Mouse (Mus musculus) G1E (cell line): ENCODE data around the gene Cryba4. TPM values are rescaled to one million over a fixed set of nuclear protein-coding genes. Genes with fewer than 3 reads are reported as not detected.
A peak's percentile ranks its signal among the peaks of the same experiment; 100 is the strongest.

Source experiments
- ATAC-seq: 2 replicates; pipeline ENCODE4 v1.8.0; 2016; ENCODE audit warnings: mild to moderate bottlenecking; ENCODE audit not compliant: insufficient number of reproducible peaks, poor library complexity, low FRiP score, severe bottlenecking; ENCODE audit errors: extremely low read depth
- DNase-seq: peaks from one replicate; pipeline ENCODE4 v3.0.0; 2012; ENCODE audit warnings: low spot score
- H3K27me3 ChIP-seq: 2 replicates; pipeline ENCODE4 v1.6.1; 2012; ENCODE audit warnings: mild to moderate bottlenecking, low read length, inconsistent platforms; ENCODE audit not compliant: insufficient read depth
- H3K36me3 ChIP-seq: replicated peaks from 2 replicates; pipeline ENCODE3; 2012; ENCODE audit warnings: mild to moderate bottlenecking, inconsistent platforms
- H3K4me1 ChIP-seq: 2 replicates; pipeline ENCODE4 v1.6.1; 2012; ENCODE audit warnings: low read depth, low read length, inconsistent platforms, mixed read lengths; ENCODE audit not compliant: insufficient read depth
- H3K4me3 ChIP-seq: 2 replicates; pipeline ENCODE4 v1.5.1; 2012; ENCODE audit warnings: low read depth, mild to moderate bottlenecking, inconsistent platforms, low read length, moderate library complexity, mixed read lengths
- H3K9me3 ChIP-seq: replicated peaks from 2 replicates; pipeline ENCODE4 v1.6.1; 2012; ENCODE audit warnings: inconsistent platforms
- CTCF ChIP-seq: IDR thresholded peaks from 2 replicates; pipeline ENCODE4 v1.5.1; 2012; ENCODE audit warnings: low read depth, low read length, inconsistent platforms, mixed read lengths
- GATA1 ChIP-seq: IDR thresholded peaks from 2 replicates; pipeline ENCODE4 v1.6.1; 2012; ENCODE audit warnings: borderline replicate concordance, low read length, inconsistent platforms, mixed read lengths
- GATA2 ChIP-seq: IDR thresholded peaks from 2 replicates; pipeline ENCODE4 v1.6.1; 2012; ENCODE audit warnings: low read depth, low read length, inconsistent platforms, borderline replicate concordance
- POLR2AphosphoS5 ChIP-seq: IDR thresholded peaks from 2 replicates; pipeline ENCODE4 v1.6.1; 2012; ENCODE audit warnings: low read depth, low read length, inconsistent platforms; ENCODE audit not compliant: insufficient replicate concordance
- TAL1 ChIP-seq: conservative IDR thresholded peaks from 2 replicates; pipeline ENCODE4 v1.6.1; 2012; ENCODE audit warnings: low read depth, low read length, inconsistent platforms, mixed read lengths
- polyA plus RNA-seq: library from polyadenylated mRNA; stranded (reverse); fragments of >175 nt; gene quantifications from 2 replicates; pipeline ENCODE4 v1.2.3, GENCODE M21; 2012
- total RNA-seq, 2 experiments: library from RNA; stranded (forward) in 1 of 2; stranded (reverse) in 1 of 2; fragments of 200-1000 nt in 1 of 2; fragments of >200 nt in 1 of 2; fragmentation: Nextera tagmentation in 1 of 2; gene quantifications; 2 replicates each; pipeline ENCODE4 v1.2.3; 2014 to 2017

The Cryba4 gene
- total RNA-seq (2014; fragmentation: Nextera tagmentation) = not detected in 2 replicates
- 0.98 TPM in 1 of 2 replicates, not detected in the other for total RNA-seq (2017)
- polyA plus RNA-seq = 0.43 and 0.63 TPM in 2 replicates

DNA sequence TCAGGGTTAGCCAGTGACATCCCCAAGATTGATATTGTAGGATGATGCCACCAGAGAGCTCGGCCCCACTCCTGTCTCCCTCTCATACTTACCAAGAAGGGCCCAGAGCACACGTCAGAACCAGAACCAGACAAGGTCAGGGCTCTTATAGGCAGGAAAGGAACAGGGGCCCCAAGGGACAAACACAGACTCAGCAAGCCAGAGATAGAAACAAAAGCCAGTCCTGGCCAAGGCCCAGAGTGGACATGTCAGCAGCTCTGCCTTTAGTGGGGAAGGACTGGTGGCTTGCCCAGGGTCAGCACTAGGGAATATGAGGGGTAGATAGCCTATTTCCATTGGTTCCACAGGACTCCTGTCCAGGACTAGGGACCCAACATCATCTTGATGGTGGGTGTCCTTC lies at the start of gene Cryba4:
Cryba4 (minus strand) TSS at position 119 of the 400 bp plus-strand sequence.
- TF ChIP-seq CTCF = no peak
- TF ChIP-seq GATA2 = no peak
- TF ChIP-seq GATA1 = no peak
- no peak for TF ChIP-seq TAL1
- no peak for TF ChIP-seq POLR2AphosphoS5
- DNase-seq (no peak), ATAC-seq (no peak)
- no peaks in the 10 kb centered on the region for H3K36me3 ChIP-seq
- peak within 1 kb of the TSS; percentile 49; the same call in 1 of the 2 replicates for H3K4me3 ChIP-seq
- H3K9me3 ChIP-seq = peaks cover 4% of the 10 kb centered on the region
- peaks cover 10% of the 10 kb centered on the region; the same call in 1 of the 2 replicates for H3K27me3 ChIP-seq
- peaks cover 85% of the 10 kb centered on the region for H3K4me1 ChIP-seq

DNA sequence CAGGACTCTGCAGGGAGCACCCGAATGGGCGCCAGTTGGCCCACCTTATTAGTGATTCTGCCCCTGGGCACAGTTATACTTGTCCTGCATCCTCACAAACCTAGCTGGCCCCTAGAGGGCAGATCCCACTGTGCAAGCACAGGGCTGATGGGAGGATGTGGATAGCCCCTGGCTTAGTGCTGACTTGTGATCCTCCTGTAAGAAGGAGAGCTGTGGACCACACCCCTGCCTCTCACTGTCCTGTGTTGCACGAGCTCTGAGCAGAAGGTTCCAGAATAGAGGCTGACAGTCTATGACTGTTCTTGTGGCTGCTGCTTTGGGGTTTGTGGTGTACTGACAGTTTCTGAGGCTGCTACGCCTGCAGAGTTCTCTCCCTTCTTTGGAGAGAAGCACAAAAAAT lies 49.4 kb upstream of the Cryba4 start:
- ATAC-seq (no peak), DNase-seq (no peak)
- no peak overlapping the region for H3K4me3 ChIP-seq
- no peaks in the 10 kb centered on the region for H3K27me3 ChIP-seq
- peaks cover 100% of the 10 kb centered on the region for H3K36me3 ChIP-seq
- TF ChIP-seq CTCF (no peak), TAL1 (no peak), POLR2AphosphoS5 (no peak), GATA2 (no peak), GATA1 (no peak)
- H3K4me1 ChIP-seq = peaks cover 65% of the 10 kb centered on the region
- no peaks in the 10 kb centered on the region for H3K9me3 ChIP-seq

DNA sequence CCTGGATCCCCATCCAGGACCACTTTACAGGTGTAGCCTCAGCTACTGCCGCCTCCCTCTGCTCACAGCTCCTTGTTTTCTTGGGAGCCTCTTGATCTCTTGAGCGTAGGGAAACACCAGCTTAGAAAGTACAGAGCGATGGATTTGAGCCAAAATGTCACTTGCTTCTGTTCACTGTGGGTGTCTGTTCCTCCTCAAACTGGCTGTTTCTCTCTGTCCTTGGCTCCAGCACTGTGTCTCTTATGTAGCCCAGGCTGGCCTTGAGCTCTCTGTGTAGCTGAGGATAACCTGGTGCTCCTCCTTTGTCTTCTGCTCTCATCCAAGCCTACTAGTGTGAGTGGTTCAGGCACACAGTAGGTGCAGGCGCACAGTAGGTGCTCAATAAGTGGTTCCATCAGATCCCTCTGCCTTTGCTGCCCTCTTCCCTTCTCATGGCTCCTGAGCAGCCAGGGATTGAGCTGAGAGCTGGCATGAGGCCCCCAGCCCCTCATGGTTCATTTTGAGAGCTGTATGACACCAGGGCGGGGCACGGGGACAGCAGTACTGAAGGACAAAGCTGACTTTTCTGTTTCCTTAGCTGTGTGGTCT lies 48.5 kb upstream of the Cryba4 start:
- H3K4me1 ChIP-seq = peaks cover 74% of the 10 kb centered on the region
- H3K27me3 ChIP-seq = no peaks in the 10 kb centered on the region
- H3K4me3 ChIP-seq = no peak overlapping the region
- no peak for TF ChIP-seq CTCF
- TF ChIP-seq GATA2 = no peak
- TF ChIP-seq TAL1 = no peak
- TF ChIP-seq POLR2AphosphoS5 = no peak
- no peak for TF ChIP-seq GATA1
- peaks cover 98% of the 10 kb centered on the region for H3K36me3 ChIP-seq
- DNase-seq = no peak
- no peaks in the 10 kb centered on the region for H3K9me3 ChIP-seq
- ATAC-seq = no peak

DNA sequence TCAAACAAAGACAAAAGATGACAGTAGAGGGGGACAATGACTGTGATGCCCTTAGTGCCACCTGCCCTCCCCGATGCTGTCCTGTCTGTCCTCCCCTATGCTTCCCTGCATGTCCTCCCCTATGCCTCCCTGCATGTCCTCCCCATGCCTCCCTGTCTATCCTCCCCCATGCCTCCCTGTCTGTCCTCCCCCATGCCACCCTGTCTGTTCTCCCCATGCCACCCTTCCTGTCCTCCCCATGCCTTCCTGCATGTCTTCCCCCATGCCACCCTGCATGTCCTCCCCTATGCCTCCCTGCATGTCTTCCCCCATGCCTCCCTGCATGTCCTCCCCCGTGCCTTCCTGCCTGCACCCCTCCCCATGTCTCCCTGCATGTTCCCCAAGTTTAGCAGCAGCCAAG lies 47.8 kb upstream of the Cryba4 start:
- DNase-seq (no peak), ATAC-seq (no peak)
- Histone ChIP-seq H3K9me3 (no peaks in the 10 kb centered on the region), H3K4me3 (no peak overlapping the region), H3K4me1 (peaks cover 81% of the 10 kb centered on the region), H3K27me3 (no peaks in the 10 kb centered on the region), H3K36me3 (peaks cover 98% of the 10 kb centered on the region)
- TF ChIP-seq GATA1 = no peak
- TF ChIP-seq POLR2AphosphoS5 = no peak
- TF ChIP-seq TAL1 = no peak
- no peak for TF ChIP-seq GATA2
- TF ChIP-seq CTCF = no peak

DNA sequence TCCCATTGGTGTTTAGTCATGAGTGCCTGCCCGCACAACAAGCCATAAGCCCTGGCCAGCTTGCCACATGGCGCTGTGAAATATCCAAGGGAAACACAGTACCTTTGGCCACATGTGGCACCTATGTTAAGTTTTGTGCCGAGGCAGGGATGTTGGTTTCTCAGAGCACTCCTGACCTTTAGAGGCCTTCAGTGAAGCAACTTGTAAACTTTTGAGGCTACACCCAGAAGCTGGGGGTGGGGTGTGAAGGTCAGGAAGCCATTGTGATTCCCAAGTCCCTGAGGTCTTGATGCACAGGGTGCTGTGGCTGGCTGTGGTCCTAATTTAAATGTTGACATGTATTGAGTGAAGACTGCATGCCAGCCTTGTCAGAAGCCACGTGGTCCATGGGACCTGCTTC lies 47.1 kb upstream of the Cryba4 start:
- Histone ChIP-seq H3K9me3 (no peaks in the 10 kb centered on the region), H3K4me1 (peaks cover 88% of the 10 kb centered on the region), H3K4me3 (no peak overlapping the region), H3K27me3 (no peaks in the 10 kb centered on the region), H3K36me3 (peaks cover 98% of the 10 kb centered on the region)
- TF ChIP-seq TAL1 (no peak), CTCF (no peak), GATA2 (no peak)
- ATAC-seq (no peak), DNase-seq (no peak)

DNA sequence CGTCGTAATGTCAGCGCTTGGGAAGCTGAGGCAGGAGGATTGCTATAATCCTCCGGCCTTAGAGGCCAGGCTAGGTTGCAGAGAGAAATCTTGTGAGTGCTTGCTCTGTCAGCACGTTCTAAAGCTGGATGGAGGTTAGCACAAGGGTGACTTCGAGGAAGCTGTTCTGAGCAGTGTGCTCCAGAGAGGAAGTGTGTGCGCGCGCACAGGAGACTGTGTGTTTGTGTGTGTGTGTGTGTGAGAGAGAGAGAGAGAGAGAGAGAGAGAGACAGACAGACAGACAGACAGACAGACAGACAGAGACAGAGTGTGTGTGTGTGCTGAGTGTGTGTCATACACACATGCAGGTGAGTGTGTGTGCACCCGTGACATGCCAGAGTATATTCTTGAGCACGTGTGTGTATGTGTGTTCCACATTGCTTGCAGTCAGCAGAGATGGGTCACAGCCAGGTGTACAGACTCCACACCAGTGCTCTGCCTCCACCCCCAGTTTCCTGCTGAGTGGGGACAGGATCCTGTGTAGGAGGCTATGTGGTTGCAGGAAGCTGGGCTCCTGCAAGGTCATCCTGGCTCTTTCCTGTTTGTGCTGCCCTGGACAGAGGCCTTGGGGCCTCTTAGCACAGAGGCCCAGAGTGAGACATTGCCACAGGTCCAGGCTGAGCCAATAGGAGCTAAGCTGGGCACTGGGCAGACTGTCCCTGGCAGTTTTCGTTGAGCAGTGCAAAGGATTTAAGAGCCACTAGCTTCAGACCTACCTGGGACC lies 46.1 kb upstream of the Cryba4 start:
- TF ChIP-seq GATA2 (no peak), GATA1 (no peak), TAL1 (no peak), CTCF (no peak), POLR2AphosphoS5 (no peak)
- Histone ChIP-seq H3K4me1 (peaks cover 97% of the 10 kb centered on the region), H3K4me3 (no peak overlapping the region), H3K27me3 (no peaks in the 10 kb centered on the region), H3K9me3 (no peaks in the 10 kb centered on the region), H3K36me3 (peaks cover 95% of the 10 kb centered on the region)
- ATAC-seq (no peak), DNase-seq (no peak)
